Mouse (Mus musculus): Measurements from ENCODE around the gene Serinc5. TPM values are rescaled to one million over a fixed set of nuclear protein-coding genes. Genes with fewer than 3 reads are reported as not detected.

Gene Serinc5
- polyA plus RNA-seq, 1 experiment, result 8.7 TPM

DNA sequence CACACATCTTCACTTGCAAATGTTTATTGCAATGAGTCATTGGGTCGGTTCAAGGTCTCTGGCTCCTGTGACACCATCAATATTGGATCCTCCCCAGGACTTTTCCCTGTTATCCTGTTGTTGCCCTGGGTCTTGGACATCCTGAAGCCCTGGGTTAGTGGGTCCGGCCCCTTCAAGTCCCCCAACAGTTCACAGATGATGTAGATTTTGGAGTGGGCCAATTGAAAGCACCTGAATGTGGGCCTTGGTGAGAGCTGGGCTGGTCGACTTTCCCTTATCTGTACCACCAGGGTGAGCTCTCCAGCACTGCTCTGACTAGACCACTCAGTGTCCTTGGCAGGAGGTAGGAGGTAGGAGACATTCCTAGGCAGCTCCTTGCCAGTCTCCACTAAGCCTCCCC is 15.5 kb upstream of the Serinc5 start:
- TF ChIP-seq GATA1 (IDR thresholded peaks at IDR 0.05; ENCODE audit: low read length), result no peak

DNA sequence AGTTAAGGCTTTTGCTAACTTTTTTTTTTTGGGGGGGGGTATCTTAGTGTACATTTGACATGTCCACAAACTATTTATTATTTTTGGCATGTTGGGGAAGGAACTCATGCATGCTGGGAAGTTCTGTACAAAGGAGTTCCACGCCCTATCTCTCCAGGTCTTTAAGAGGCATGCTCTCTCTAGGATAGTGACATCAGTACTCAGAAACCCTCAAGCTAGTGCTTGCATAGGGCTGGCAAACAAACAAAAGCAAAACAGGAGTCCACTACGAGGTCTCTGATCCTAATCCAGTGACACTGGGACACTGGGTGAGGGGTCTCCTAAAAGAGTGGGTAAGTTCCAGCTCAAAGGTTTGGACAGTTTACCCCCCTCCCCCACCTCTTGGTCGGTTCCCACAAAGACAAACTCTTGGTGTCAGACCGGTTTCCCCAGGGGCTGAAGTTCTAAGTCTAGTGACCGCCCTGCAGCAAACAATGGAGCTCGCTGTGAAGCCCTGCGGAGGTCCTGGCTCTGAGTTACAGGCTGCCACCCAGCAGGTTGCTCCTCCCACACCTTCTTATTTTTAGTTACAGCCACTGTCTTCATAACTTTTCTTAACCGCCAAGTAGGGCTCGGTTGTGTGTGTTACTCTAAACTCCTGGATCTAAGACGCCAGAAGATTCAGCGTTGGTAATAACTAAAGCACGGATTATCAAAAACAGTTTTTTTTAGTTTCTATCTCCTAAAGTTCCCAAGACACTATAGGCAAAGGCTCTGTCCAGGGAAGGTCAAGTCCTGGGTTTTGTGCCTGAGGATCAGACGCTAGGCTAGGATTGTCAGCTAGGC is 1.2 kb upstream of the Serinc5 start:
- TF ChIP-seq GATA1 (IDR thresholded peaks at IDR 0.05; ENCODE audit: low read length), result no peak

DNA sequence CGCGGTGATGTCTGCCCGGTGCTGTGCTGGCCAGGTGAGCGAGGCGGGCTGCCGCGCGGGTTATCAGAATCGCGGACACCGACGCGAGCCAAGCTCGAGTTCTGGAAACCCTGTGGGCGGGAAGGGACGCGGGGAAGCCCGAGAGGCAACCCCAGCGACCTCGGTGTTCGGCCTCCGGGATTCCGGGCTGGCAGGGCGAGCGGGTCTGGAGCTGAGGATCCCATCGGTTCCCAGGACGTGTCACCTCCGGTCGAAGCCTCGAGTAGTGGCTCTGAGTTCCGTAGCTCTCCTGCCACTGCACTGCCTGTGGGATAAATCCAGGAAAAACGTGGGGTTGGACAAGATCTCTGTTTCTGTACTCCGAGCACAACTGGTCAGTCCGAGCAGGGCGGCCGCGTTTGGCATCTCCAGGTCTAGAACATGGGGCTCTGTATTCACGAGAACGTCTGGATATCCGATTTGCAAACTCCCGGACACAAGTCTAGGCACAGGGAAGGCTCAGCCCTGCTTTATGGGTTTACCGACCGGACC is 428 bp downstream of the Serinc5 start:
- no peak for TF ChIP-seq GATA1 (IDR thresholded peaks at IDR 0.05; ENCODE audit: low read length)

DNA sequence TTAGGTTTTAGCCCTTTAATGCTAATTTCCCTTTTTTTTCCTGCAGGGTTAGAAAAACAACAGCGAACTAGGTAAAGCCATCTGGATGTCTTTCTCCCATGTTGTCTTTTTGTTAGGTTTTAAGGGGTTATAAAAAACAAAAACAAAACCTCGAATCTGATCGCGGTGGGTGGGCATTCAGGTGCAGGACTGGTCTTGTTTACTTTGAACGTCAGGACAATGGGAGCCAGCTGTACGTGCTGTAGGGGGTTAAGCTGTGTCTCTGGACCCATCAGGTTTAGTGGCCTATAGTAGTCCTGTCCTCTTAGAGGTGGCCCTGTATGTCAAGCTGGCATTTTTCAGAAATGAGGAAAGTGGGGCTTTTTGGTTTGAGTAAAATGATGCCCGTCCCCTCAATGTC is 1.0 kb downstream of the Serinc5 start:
- no peak for TF ChIP-seq GATA1 (IDR thresholded peaks at IDR 0.05; ENCODE audit: low read length)

DNA sequence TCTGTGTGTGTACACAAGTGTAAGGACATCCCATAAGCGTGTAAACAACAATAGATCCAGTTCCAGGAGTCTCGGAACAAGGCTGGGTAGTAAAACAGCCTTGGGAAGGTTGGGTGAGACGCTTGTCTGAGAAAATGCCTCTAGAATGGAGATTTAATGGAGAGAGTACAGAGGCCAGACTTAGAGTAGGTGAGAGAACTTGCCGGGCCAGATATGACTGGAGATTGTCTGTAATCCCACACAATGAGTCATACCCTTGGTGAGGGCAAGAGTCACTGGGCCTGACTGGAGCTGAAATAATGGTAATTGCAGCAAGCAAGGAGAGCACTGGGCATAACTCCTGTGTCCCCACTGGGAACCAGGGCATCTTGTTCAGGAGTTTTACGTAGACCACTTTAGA is 2.2 kb downstream of the Serinc5 start:
- no peak for TF ChIP-seq GATA1 (IDR thresholded peaks at IDR 0.05; ENCODE audit: low read length)

DNA sequence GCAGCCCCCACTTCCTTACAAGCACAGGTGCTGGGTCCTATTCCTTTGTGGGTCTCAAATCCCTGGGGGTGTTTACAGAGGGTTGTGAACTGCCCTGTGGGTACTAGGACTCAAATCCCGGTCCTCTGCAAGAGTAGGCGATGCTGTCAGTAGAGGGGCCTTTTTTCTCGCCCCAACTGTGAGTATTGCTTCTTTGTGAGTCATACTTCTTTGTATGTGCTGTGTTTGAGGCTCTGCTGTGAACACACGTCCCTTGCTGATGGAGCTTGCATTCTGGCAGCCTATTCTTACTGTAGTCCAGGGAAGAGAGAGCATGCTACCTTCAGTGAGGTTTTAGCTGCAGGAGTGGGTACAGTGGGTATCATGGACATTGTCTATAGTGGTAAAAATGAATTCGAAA is 4.3 kb downstream of the Serinc5 start:
- TF ChIP-seq GATA1 (IDR thresholded peaks at IDR 0.05; ENCODE audit: low read length), result no peak

DNA sequence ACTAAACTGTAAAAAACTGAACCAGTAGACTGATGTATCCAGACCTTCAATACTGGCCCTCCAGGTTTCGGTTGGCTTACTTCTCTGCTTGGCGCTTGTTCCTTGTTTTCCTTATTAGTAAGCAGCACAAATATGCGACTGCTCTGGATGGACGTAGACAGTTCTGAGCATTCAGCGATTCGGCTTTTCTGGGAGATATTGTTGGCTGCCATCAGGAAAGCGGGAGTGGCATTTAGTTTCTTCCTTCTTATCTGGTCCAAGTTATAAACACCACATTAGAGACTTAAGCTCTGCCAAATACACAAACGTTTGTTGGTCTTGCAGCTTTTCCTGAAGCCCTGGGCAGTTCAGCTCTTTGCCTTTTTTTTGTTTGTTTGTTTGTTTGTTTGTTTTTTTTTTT is 5.6 kb downstream of the Serinc5 start:
- no peak for TF ChIP-seq GATA1 (IDR thresholded peaks at IDR 0.05; ENCODE audit: low read length)

DNA sequence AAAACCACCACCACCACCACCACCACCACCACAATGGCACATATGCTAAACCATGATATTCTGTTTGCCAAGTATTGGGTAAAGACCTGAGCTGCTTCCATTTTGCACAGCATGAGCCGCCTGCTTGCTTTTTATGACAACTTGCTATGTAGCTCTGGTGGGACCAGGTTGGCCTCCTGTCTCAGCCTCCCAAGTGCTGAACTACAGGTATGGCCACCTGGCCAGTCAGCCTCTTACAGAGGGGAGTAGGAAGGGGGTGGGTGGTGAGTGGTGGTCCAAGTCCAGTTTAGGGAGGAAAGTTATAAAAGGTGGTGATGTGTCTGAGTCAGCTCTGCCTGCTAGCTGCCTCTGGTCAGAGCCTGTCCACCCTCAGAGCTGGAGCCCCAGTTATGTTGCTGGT is 15.3 kb downstream of the Serinc5 start:
- no peak for TF ChIP-seq GATA1 (IDR thresholded peaks at IDR 0.05; ENCODE audit: low read length)

DNA sequence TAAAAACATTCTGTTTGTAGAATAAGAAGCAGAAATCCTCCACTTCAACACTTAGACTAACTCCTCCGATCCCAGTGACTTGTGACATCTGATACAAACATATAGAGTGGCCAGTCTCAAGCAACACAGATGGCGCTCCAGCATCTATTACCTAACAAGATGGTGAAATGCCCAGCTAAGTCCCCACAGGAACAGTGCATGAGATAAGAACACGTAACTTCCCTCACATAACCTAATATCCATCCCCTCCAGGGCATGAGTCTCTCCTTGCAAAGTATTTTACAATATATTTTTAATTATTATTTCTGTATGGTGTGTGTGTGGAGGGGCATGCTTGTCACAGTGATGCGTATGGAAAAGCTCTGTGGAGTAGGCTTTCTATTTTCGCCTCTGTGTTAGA is 15.8 kb downstream of the Serinc5 start:
- no peak for TF ChIP-seq GATA1 (IDR thresholded peaks at IDR 0.05; ENCODE audit: low read length)

DNA sequence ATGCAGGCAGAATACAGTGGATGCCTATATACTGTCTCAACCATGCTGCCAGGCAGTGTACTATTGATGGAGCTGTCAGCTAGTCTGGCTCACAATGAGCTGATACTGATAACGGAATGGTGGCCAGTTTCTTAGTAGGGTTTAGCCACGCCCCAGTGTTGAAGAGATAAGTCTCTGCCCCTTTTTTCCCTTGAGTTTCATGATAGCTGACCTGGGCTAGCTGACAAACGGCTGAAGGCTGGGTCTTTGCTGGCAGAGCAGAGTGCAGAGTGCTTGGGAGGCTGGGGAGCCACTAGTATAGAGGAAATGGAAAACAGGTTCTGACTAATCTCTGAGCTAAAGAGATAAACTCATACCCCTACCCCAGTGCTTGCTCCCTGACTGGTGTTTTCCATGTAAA is 18.6 kb downstream of the Serinc5 start:
- TF ChIP-seq GATA1 (IDR thresholded peaks at IDR 0.05; ENCODE audit: low read length), result peak; percentile 52

DNA sequence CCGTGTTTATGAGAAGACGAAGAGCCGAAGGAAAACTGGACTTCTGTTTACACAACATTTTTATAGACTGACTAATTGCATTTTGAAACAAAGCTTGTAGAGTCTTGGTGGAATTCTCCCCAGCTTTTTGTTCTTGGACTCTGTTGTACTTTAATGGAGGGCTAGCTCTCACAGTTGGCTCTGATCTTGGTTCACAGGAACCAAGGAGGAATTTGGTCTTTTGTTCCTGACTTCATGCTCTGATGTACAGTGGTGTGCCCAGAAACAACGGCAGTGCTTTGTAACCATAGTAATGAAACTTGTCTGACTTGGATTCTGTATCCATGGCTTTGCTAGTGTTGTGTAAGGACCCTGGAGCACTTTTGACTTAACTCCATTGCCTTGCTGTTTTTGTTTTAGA is 20.6 kb downstream of the Serinc5 start:
- TF ChIP-seq GATA1 (IDR thresholded peaks at IDR 0.05; ENCODE audit: low read length), result no peak

DNA sequence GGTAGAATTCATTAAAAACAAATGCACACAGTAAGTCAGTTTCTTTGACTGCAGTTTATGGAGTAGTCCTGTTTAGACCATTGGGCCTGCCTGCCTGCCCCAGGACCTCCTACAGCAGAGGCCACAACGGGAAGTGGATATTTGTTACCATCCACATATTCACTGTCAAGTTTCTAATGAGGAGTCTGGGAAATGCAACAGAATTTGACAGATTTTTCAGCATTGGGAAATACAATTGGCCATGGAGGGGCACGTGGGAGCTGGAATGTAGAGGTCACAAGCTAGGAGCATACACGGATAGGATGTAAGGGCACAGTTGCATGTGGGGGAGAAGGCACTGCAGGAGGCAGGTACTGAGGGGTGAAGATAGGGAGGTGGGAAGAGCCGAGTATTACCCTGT is 21.7 kb downstream of the Serinc5 start:
- TF ChIP-seq GATA1 (IDR thresholded peaks at IDR 0.05; ENCODE audit: low read length), result no peak

DNA sequence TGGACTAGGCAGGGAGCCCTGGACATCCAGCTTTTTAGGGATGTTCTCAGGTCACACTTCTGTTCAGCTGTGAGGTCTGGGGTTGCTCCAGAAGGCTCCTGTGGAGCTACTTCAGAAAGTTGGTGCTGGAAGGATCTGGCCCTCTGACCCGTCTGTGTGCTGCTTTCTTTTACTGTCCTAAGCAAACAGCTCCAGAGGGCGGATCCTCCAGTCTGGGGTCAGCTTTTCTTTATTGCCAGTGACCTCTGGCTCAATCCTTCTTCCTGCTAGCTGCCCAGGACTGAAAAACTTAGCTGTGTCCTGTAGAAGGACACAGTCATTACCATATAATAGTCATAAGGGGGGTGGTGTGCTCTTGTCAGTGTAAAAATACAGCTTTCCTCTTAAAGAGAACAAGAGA is 24.1 kb downstream of the Serinc5 start:
- TF ChIP-seq GATA1 (IDR thresholded peaks at IDR 0.05; ENCODE audit: low read length), result no peak

DNA sequence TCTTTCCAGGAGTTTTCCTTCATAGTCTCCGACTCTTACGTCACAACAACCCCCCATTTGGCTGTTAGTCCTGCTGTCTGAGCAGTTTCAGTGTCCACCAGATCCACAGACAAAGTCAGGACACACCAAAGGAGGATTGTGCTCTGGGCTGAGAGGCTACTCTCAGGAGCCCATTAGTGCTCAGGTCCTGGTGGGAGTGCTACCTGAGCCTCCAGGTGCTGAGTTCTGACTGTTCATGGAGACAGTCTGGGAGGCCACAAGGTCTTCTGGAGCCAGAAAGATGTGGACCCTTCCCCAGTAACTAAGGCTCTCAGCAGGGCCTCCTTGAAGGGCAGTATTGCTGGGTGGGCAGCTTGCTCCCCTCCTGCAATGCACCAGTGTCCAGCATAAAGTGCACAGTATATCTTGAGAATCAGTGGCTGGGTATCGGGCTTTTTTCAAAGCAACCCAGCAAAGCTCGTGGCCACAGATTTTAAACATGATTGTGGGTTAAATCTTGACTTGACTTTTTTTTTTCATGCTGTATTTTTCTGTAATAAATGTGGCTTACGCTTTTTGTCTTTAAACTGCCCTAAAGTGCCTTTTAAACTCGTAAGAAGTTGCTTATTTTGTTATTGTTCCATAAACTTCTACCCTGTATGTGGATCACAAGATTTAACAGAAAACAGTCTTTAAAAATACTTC is 25.5 kb downstream of the Serinc5 start:
- no peak for TF ChIP-seq GATA1 (IDR thresholded peaks at IDR 0.05; ENCODE audit: low read length)

DNA sequence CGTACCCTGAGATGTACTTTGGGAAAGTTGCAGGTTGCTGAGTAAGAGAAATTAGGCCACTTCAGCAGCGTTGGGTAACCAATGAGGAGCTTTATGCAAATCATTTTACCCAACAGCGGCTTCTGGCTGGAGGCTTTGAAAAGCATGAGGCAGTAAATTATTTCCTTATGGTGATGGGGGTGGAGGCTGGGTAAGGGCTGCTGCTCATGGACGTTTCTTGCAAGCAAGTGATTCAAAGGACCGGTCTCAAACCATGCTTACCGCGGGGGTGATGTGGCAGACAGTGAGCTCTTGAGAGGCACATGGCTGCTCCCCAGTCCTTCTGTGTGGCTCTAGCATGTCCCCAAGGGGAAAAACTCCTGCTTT is 26.0 kb downstream of the Serinc5 start:
- no peak for TF ChIP-seq GATA1 (IDR thresholded peaks at IDR 0.05; ENCODE audit: low read length)

DNA sequence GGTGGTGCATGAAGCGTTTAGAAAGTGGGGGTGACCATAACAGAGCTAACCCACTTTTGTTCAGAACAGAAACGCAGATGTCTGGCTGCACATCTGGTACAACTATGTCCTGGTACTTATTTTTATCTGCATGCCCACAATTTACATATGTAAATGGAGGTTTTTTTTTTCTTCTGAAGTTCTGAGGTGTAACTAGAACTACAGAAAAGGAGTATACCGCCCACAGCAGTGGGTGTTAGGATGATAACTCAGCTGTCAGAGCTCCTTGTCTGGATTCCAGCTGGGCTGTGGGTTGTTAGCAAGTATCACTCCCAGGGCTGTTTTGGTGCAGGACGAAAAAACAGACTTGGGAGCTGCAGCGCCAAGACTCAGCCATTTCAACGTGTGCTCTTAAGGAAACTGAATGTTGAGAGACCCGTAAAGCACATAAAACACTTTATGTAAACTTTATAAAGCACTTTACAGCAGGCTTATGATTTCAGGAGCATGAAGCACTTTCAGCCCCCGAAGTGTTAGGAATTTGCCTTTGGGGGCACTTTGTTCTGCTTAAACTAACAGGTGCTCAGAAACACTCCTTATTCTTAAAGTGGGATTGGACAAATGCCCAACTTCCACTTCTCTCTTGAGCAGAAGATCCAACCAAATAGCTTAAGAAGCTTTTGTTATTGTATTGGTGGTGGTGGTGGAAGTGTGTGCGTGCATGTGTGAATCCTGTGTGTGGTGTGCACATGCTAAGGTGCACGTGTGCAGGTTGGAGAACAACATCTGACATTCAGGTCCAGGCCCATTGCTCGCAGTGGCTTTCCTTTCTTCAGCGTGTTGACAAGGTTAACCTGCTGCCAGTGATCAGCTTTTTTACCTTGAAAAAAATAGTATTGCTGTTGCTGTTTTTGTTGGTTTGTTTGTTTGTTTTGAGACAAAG is 28.5 kb downstream of the Serinc5 start:
- no peak for TF ChIP-seq GATA1 (IDR thresholded peaks at IDR 0.05; ENCODE audit: low read length)
